Mouse (Mus musculus): Measurements from ENCODE around the gene Ppara. TPM values are rescaled to one million over a fixed set of nuclear protein-coding genes. Genes with fewer than 3 reads are reported as not detected.
A peak's percentile ranks its signal among the peaks of the same experiment; 100 is the strongest.
"Not testable (repeated sequence)": the region's sequence is repeated elsewhere in the genome, so short reads cannot be mapped to it uniquely, and the experiment has no call there.

Ppara gene
- total RNA-seq, 2 experiments from 2014 or later, result 21.9 to 22.2 TPM

DNA sequence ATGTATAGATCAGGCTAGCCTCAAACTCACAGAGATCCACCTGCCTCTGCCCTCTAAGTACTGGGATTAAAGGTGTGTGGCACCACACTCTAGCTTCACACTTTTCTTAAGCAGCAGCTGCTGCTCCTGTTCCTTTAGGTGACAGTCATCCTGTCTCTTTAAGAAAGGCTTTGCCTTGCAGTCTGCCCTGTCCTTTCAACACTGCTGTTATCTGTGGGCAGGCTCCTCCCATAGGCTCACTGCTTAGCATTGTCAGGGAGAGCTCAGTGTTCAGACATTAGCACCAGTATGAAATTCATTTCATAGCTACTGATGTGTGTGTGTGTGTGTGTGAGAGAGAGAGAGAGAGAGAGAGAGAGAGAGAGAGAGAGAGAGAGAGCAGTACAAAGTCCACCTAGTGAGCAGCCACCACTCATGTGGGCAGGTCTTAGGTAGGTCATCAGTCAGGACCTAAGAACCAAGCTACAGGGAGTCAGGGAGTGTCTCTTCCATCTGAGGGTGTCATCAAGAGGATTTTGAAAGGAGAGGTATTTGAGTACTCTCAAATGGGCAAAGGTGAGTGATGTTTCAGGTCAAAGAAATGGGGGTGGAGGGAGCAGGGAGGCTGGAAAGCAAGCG, 19.4 kb downstream of the Ppara start:
- DNase-seq (ENCODE audit: low spot score), result no peak

GRCm38 (mm10) chr15:85755214-85755613, 20.4 kb downstream of the Ppara start:
- DNase-seq (ENCODE audit: low spot score), result no peak

- peak; percentile 73 for DNase-seq (ENCODE audit: low spot score)
Measured at GRCm38 (mm10) chr15:85756611-85757010, 21.8 kb downstream of the Ppara start.

DNA sequence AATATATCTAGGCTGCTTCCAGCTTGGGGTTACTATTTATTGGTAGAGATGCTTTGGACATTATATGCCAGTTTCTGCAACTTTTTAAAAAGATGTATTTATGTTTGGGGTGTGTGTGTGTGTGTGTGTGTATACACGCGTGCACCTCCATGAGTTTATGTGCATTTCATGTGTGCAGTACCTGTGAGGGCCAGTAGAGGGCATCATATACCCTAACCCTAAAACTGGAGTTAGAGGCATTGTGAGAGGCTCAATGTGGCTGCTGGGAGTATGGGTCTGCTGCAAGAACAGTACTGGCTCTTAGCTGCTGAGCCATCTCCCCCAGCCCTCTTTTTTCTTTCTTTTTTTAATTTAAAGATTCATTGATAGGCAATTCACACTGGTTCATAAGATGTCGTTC, 23.0 kb downstream of the Ppara start:
- no peak for DNase-seq (ENCODE audit: low spot score)

DNA sequence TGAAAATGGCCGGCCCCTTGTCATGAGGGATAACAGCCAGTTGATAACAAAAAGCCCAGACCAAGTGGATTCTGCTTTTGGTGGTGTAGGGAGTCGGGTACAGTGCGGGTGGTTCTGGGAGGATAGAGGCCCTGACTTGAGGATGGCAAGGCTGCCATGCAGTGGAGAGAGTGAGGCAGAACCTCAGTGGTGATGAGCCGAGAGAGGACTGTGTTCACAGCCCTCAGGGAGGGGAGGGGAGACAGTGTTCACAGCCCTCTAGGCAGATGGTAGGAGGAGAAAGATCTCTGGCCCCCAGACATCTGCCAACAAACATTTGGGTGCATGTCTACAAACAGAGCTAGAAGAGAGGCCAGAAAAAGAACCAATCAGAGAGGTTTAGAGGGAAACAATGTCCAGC, 28.0 kb downstream of the Ppara start:
- no peak for DNase-seq (ENCODE audit: low spot score)

DNA sequence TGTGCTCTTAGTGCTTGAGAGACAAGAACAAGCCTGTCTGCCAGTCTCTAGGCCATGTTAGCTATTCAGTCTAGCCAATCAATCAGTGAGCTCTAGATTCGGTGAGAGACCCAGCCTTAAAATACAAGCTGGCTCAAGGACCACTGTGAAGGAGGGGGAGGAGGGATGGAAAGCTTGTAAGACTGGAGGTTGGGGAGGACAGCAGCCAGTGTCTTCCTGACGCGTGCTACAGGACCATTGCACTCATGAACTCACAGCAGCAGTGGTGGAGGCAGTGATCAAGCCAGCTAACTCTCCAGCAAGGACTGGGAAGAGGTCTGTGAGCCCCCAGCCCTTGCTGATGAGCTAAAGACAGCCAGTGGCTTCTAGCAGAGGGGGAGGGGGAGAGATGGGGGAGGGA, 30.2 kb downstream of the Ppara start:
- DNase-seq (ENCODE audit: low spot score), result no peak

DNA sequence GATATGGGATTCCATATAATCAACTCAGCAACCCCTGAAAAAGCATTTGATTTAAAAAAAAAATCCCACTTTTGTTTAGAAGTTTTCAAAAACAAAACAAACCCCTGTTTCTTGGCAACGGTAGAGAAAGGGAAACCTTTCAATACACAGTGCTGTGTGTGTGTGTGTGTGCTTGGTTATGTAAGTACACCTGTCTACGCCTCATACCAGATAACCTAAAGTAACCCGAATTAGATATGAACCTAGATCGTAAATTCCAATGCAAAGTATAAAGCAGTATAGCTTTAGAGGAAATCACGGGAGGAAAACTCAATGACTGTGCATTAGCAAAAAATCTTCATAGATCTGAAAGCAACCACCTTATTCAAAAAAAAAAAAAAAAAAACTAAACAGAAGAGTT, 31.9 kb downstream of the Ppara start:
- DNase-seq (ENCODE audit: low spot score), result no peak

DNA sequence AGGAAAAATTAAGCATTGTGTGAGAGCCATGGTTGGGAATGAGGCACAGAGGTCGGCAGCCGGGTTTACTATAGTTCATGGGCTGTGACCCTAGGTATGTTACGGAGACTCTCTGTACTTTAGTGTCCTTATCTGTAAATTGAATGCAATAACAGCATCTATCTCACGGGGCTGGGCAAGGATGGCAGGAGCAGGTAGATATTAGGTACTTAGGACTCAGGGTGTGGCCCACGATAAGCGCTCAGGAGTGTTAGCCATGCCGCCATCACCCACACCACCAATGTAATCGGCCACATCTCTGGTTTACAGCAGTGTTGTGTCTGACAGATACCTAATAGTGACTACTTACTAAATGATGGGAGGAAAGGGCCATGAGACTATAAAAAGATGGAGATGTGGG, 34.2 kb downstream of the Ppara start:
- no peak for DNase-seq (ENCODE audit: low spot score)

DNA sequence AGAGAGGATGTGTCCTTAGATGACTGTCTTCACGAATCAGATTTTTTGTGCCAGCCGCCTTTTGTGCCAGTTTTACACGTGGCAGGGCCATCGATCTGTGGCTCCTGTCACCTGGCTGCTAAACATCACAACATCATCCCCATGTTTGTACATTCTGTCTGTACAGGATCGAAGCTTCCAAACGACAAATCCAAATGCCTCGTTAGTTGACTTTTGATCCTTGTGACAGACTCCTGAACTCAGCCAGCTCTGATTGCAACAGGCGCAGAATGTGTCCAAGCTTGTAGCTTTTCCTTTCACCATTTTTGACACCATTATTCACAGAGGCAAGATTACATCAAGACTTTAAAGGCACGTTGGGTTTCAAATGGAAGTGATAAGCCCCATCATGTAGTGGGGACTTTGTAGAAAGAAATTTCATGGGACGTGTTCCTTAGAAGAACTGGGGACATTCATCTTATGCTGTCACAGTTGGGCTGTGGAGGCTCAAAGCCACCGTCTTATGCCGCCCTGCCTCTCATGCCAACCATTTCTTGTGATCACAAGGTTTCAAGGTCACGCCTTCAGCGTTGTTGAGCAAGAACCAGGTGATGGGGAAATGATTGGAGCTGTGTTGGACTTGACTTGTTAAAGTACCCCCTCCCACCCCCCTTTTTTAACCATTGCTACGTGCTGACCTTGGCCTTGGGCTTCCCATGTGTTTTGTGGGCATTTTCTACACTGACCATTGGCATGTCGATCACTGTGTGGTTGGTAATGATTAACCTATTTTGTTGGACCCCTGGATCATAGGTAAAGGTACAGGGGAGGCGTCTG, 36.7 kb downstream of the Ppara start:
- DNase-seq (ENCODE audit: low spot score), result no peak

DNA sequence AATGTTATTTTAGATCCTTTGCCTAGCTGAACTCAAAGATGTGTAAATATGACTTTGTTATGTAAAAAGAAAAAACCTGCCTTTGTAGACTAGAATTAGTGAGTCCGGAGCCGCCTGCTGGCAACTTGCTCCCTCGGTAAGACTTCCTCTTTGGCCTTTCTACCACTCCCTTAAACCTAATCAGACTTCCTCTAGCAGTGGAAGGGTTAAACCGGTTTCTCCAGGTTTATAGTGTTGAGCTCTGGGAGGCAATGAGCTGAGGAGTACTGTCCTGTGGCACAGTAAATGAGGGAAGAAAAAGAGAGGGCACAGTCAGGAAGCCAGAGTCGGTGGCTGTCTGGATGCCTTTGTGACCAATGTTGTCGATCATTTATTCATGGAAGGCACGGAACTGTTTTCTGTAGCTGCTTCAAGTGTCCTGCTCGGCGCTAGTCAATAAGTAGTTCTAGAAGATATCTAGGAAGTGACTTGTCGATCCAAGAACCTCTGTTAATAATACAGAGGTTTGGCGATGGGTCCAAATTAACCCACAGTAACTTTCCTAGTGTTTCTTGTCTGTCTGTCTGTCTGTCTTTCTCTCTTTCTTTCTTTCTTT, 37.5 kb downstream of the Ppara start:
- no peak for DNase-seq (ENCODE audit: low spot score)

DNA sequence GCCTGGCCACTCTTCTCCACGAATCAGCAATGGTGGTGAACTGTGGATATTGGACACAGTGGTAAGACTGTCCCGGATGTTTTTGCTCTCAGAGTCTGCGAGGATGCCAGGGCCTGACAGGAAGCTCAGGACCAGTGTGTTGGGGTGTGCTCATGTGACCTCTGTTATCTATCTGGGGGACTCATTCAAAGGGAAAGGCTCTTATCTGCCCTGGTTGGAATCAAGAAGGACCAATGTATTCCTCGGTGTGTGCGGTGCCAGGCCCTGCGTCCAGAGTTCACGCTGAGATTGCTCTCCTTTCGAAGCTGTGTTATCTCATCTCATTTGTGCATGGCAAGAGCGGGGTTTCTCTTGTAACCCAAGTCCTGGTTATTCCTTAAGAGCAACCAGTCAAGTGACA, 39.6 kb downstream of the Ppara start:
- DNase-seq (ENCODE audit: low spot score), result no peak

- DNase-seq (ENCODE audit: low spot score), result no peak
Measured at GRCm38 (mm10) chr15:85775001-85775400, 40.2 kb downstream of the Ppara start.

DNA sequence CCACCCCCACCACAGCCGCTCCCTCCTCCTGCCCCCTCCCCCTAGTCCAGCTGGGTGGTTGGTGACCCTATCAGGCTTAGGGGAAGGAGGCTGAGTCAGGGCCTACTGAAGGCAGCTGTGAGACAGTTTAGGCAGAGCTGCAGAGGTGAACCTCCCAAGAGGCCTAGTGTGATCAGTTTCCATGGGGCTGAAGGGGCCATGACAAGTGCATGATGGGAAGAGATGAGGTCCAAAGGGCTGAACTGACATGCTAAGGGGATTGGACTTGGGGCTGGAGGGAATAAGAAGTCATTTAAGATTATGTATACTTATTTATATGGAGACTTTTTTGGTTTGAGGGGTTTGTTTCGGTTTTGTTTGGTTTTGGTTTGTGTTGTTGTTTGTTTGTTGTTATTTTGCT, 41.5 kb downstream of the Ppara start:
- no peak for DNase-seq (ENCODE audit: low spot score)

DNA sequence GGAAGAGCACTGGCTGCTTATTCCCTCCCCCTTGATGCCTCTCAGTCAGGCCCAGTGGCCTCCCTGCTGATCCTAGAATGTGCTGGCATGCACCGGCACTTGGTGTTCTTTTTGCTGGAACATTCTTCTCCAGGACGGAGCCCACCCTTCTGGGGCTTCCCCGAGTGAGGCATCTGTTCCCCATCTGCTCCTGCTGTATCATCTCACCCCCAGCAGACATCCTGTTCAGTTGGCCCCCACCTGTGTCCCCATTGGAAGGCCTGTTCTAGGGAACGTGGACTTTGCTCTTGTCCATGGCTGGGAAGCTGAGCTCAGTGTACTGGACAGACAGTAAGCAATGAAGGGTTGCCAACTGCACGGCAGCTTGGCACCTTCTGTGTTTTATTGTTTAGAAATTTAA, 42.0 kb downstream of the Ppara start:
- peak; percentile 31 for DNase-seq (ENCODE audit: low spot score)

DNA sequence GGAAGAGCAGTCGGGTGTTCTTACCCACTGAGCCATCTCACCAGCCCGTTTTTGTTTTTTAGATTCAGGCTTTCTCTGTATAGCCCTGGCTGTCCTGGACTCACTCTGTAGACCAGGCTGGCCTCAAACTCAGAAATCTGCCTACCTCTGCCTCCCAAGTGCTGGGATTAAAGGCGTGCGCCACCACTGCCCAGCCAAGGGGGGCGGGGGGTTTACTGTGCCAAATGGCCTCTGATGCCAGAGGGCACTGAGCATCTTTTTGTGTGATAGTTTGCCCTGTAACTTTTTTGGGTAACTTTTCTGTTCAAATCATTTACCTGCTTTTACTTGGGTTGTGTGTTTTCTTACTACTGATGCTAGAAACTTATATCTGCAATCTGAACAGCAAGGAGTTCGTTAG, 44.1 kb downstream of the Ppara start:
- not testable (repeated sequence) for DNase-seq (ENCODE audit: low spot score)

DNA sequence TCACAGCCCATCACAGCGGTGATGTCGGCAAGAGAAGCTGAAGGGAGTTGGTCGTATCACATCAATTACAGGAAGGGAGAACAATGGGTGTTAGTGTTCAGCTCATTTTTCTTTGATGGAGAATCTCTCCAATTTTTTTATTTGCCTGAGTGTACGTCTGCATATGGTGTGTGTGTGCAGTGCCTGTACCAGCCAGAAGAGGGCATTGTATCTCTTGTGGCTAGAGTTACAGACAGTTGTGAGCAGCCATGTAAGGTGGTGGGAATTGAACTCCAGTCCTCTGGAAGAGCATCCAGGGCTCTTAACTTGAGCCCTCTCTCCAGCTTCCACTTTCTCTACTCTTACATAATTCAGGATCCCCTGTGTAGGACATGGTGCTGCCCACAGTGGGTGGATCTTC, 48.4 kb downstream of the Ppara start:
- no peak for DNase-seq (ENCODE audit: low spot score)

DNA sequence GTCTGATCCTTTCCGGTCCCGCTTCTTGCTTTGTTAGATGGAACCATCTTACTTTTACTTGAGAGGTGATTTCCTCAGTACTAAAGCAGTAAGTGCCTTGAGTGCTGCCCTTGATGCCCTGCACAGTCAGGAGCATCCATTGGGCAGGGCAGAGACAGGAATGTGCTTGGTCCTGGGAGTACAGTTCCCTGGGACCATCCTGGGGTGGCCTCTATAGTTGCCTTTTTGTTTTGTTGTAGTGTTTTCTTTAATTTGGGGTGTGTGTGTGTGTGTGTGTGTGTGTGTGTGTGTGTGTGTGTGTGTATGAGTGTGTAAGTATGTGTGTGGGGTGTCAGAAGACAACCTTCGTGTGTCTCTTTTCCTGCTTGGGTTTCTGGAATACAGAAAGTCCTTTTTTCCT, 49.6 kb downstream of the Ppara start:
- DNase-seq (ENCODE audit: low spot score), result no peak

DNA sequence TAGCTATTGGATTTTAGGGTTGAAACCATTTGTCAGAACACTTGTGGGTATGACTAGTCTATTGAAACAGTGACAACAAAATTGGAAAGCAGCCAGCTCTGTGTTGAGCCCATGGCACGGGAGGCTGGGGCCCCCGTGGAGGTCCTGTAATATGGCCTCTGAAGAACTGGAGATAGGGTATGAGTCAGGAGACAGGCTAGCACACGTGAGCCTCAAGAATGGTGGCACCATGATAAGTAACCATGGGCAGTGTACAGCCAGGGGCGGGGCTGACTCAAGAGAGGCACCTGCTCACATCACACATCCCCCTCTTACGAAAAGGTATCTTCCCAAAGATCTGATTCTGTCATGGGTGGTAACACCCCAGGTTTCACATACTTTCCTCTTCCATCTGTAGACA, 51.9 kb downstream of the Ppara start:
- DNase-seq (ENCODE audit: low spot score), result no peak

GRCm38 (mm10) chr15:85787482-85787881, 52.7 kb downstream of the Ppara start:
- DNase-seq (ENCODE audit: low spot score), result no peak

- no peak for DNase-seq (ENCODE audit: low spot score)
Measured at GRCm38 (mm10) chr15:85788051-85788450, 53.3 kb downstream of the Ppara start.

- DNase-seq (ENCODE audit: low spot score), result no peak
Measured at GRCm38 (mm10) chr15:85788633-85789032, 53.9 kb downstream of the Ppara start.

DNA sequence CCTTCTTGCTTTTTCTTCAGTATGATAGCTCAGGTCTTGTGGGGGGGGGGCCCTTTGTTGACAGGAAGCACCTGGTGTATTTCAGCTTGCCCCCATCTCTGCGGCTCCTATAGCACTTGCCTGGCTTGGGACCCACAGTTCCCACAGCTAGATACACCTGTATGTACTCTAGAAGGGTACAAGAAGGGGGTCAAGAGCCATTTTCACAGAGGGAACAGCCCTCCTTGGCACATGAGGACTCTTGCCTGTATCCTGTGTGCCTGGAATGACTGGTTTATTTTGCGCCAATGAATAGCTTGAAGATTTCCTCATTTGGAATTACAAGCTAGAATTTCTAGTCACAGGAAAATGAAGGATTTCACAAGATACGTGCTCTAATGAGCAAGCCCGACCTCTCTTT, 56.7 kb downstream of the Ppara start:
- DNase-seq (ENCODE audit: low spot score), result no peak

GRCm38 (mm10) chr15:85792819-85793218, 58.0 kb downstream of the Ppara start:
- DNase-seq (ENCODE audit: low spot score), result no peak
